Mouse (Mus musculus) gastrocnemius, postnatal 4 days (tissue): ENCODE results near the gene Dock7. TPM values are rescaled to one million over a fixed set of nuclear protein-coding genes. Genes with fewer than 3 reads are reported as not detected.

Experiments used
- DNase-seq, 2 experiments: peaks; one replicate each; pipeline ENCODE4 v3.0.0; 2021 to 2022; ENCODE audit warnings: low spot score in 2 of 2, mixed read lengths in 2 of 2
- total RNA-seq, 2 experiments: library from RNA; stranded (reverse); gene quantifications; 2 replicates each; pipeline ENCODE4 v1.2.3; 2021

Gene Dock7
- total RNA-seq, 2 experiments from 2014 or later = 57.9 to 63.0 TPM

DNA sequence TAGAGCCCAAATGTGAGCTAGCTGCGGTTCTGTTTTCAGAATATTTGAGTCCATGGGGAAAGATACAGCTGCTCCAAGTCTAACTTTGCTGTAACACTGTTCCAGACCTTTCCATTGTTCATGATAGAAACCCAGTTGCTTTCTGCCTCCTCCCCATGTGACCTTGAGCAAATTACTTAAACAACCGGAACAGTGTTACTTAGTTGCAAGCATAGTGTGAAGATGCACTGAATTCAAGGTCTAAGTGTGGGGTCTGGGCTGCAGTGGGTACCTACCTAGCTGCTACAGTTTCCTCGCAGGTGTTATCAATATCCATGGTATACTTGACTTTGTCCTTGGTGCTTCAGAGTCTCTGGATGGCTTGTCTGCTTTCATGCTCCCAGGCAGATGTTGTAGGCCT is 1.3 kb upstream of the Dock7 start:
- DNase-seq = no peak

- no peak for DNase-seq
Measured at GRCm38 (mm10) chr4:99121123-99121755, 524 bp upstream of the Dock7 start.

DNA sequence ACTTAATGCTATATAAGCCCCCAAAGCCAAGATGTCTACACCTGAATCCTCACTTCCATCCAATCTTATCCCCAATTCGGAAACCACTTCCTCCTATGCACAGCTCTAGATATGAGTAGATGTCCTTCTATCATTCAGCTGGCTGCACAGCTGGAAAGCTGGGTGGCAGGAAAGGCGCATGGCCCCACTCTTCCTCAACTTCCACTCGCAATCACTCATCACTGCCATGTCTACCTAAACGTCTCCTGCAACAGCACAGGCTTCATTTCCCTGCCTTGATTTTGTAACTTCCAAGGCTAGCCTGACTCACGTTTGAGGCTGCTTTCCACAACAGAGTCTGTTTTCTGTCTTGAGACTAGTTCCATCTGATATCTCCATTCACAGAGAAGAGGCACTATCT is 1.7 kb downstream of the Dock7 start:
- DNase-seq = no peak

GRCm38 (mm10) chr4:99115797-99116196 is 4.9 kb downstream of the Dock7 start:
- no peak for DNase-seq

- no peak for DNase-seq
Measured at GRCm38 (mm10) chr4:99111670-99112069, 9.0 kb downstream of the Dock7 start.

- no peak for DNase-seq
Measured at GRCm38 (mm10) chr4:99108817-99109216, 11.9 kb downstream of the Dock7 start.

- DNase-seq = no peak
Measured at GRCm38 (mm10) chr4:99102846-99103245, 17.9 kb downstream of the Dock7 start.

GRCm38 (mm10) chr4:99100724-99101123 is 20.0 kb downstream of the Dock7 start:
- DNase-seq = no peak

GRCm38 (mm10) chr4:99091777-99092176 is 28.9 kb downstream of the Dock7 start:
- DNase-seq = no peak

DNA sequence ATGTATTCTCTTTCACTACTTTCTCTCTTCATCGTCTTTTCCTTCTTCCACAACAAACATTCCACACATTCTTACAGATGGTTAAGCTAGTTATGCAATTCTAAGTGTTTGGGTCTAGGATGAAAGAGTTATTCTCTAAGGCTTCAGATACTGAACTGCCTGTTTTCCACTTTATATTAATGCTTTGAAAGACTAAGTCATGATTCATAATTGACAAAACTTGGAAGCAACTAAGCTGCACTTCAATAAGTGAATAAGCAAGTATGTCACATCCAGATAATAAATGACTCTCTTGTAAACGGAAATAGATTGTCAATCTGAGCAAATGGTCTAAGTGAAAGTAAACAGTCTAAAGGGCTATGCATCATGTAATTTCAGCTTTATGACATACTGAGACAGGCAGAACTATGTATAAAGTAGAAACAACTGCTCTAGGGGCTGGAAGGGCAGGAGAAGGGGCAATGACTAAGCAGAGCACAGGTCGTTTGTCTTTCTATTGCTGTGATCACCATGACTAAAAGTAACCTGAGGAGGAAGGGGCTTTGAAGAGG is 29.5 kb downstream of the Dock7 start:
- DNase-seq = no peak

DNA sequence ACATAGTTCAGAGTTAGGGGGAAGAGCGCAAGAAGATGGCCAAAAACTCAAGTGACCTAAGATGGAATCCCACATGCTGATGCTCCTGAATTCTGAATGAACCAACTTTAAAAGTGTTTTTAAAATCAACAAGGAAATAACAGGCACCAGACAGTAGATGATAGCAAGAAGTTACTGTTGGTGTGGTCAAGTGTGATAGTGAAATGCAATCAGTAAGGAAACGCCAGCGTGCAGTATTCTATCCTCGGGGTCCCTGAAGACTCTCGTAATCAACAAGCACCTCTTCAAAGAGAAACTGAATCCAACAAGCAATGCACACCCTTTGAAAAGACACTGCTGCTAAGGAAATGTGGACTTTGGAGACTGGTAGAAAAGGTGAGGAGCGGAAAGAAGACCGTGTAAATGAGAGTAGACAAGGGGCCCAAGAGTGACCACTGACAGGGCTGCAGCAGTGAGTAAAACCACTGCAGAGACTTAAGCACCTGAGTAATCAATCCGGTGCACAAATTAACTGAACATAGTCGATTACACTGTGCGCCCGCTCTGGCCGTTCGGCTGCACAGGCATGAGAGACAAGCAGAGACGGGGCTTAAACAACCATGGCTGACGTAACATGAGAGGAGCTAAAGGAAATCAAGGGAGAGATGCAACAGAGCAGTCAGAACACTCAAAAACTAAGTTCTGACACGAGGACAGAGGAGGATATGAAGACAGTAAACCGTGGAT is 32.8 kb downstream of the Dock7 start:
- no peak for DNase-seq

GRCm38 (mm10) chr4:99083862-99084261 is 36.9 kb downstream of the Dock7 start:
- DNase-seq = no peak

DNA sequence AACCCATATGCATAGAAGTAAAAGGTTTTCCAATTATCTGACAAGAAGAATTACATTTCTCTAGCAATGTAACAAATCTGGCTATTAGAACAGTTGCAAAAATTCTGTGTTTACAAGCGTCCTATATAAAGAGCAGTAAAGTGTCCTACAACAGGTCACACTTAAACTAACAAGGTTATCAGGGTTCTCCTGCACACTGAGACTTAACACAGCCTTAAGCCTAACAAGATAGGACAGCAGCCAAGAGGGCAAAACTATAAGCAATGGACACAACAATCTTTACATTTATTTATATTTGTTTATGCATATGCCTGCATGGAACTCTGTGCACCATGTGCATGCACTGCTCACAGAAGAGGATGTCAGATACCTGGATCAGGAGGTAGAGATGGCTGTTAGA is 39.5 kb downstream of the Dock7 start:
- DNase-seq = no peak

DNA sequence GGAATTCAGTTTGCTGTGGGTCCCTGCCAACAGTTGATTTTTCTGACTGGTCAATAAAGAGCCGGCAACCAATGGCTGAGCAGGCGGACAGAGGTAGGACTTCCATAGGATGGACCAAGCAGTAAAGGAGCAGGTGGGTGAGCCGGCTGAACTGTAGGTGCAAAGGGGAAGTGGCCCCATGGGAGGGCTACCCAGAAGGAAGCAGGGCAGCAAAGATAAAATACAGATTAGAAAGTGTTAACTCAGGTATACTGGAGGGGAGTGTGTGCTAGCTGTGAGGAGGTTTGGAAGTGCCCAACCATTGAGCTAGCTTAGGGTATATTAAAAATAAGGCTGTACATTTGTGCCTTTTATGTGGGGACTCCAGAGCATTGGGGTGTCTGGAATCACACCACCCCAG is 42.7 kb downstream of the Dock7 start:
- no peak for DNase-seq

GRCm38 (mm10) chr4:99068806-99069205 is 51.9 kb downstream of the Dock7 start:
- DNase-seq = no peak

GRCm38 (mm10) chr4:99064524-99064923 is 56.2 kb downstream of the Dock7 start:
- DNase-seq = no peak

DNA sequence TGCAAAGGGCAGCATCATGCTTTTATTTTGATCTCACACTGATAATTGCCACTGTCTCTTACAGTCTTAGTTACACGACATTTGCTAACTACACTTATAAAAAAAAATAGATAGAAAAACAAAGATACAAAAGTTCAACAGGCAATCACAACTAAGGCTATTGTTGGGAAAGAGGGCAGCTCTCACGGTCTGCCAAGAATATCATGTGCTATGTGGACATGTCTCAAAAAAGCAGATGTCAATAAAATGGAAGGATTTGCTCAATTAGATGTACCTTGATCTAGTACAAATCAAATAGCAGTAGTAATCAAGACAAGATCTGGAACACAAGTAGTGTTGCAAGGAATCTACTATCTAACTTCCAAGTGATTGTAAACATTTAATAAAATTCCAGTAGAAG is 72.1 kb downstream of the Dock7 start:
- DNase-seq = no peak

GRCm38 (mm10) chr4:99046471-99046870 is 74.2 kb downstream of the Dock7 start:
- no peak for DNase-seq

GRCm38 (mm10) chr4:99044854-99045253 is 75.9 kb downstream of the Dock7 start:
- DNase-seq = no peak

- DNase-seq = no peak
Measured at GRCm38 (mm10) chr4:99032921-99033320, 87.8 kb downstream of the Dock7 start.

DNA sequence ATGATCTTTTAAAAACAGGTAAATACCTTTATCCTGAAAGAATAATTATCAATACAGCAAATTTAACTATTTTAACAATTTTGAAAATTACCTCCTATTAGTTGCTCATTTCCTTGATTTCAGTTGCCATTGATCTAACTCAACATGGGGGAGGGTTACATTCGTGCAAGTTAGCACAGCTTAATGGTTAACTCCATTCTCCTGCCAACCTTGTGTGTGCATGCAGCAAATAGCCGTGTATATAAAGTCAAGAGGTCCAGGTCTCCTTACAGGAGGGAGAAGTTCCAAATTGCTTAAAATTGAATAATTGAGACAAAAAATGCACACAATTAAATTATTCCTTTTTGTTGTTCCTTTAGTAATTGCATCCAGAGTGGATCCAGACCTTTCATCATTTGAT is 90.0 kb downstream of the Dock7 start, which contains the start of gene Angptl3:
TSS of gene Angptl3 (plus strand) at position 269 of the 400 bp plus-strand sequence.
- no peak for DNase-seq

DNA sequence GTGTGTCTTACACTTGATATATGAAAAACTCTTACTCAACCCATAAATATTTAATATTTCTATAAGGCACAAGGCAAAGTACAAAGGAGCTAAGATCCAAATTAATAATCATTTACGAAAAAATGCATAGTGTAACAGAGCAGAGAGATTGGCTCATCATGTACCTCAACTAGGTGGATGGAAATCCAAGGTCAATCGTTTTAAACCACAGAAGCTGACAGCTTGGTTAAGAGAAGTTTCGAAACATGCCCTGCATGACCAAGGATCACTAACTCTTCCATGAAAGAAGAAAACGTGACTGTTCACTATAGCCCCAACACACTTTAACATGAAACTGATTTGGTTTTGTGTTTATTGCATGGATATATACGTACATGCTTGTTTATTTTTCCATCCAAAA is 92.3 kb downstream of the Dock7 start:
- DNase-seq = no peak

DNA sequence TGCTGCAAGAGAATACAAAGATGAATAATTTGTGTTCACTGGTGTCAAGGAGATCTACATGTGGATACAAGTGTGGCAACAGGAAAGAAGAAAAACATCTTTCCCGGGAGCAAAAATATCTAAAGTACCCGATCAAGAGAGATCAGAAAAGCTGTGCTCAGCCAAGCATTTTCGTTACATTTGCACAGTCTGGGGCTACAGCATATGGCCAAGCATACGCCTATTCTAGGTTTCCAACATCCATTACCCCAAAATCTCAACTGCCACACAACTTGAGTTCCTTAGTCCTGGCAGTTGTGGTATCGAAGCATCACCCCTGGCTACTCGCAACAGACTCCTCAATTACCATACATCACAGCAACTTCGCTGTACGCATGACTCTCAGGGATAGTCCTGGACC is 98.5 kb downstream of the Dock7 start:
- DNase-seq = no peak
